Mouse (Mus musculus): ENCODE data around the gene Copz2. TPM values are rescaled to one million over a fixed set of nuclear protein-coding genes. Genes with fewer than 3 reads are reported as not detected.
"Not testable (repeated sequence)": the region's sequence is repeated elsewhere in the genome, so short reads cannot be mapped to it uniquely, and the experiment has no call there.

Copz2 gene
- polyA plus RNA-seq (2015; fragmentation: Nextera tagmentation; extraction: Ambion mirVana): 10.4 and 16.6 TPM in 2 replicates

GRCm38 (mm10) chr11:96849681-96850467 lies at the start of gene Copz2:
Gene Copz2 (plus strand): TSS chr11:96849870.
- peaks cover 10% of the 10 kb centered on the region for H3K4me1 ChIP-seq (replicated peaks; ENCODE audit: control insufficient read depth, insufficient read depth, low read length)
- H3K9me3 ChIP-seq (ENCODE audit: control insufficient read depth, low read length): no peaks in the 10 kb centered on the region
- no peaks in the 10 kb centered on the region for H3K36me3 ChIP-seq (ENCODE audit: control insufficient read depth, insufficient read depth)
- no peak for ATAC-seq
- peaks cover 12% of the 10 kb centered on the region; the same call in 1 of the 2 replicates for H3K27me3 ChIP-seq (replicated peaks; ENCODE audit: control insufficient read depth, insufficient read depth, low read length)
- peak within 1 kb of the TSS; percentile 61 for H3K4me2 ChIP-seq (ENCODE audit: low read length)
- peak within 1 kb of the TSS; percentile 40 for H3K4me3 ChIP-seq (replicated peaks; ENCODE audit: low read length)
- H3K9ac ChIP-seq (replicated peaks; ENCODE audit: low read depth, low read length): peak within 1 kb of the TSS; percentile 52
- H3K27ac ChIP-seq (ENCODE audit: low read length): no peak within 1 kb of the TSS
- WGBS: 1% methylated on average over 60 of the region's 60 CpGs

GRCm38 (mm10) chr11:96805606-96806005 lies 44.1 kb upstream of the Copz2 start:
- no peaks in the 10 kb centered on the region for H3K4me1 ChIP-seq (replicated peaks; ENCODE audit: control insufficient read depth, insufficient read depth, low read length)
- H3K27me3 ChIP-seq (replicated peaks; ENCODE audit: control insufficient read depth, insufficient read depth, low read length): no peaks in the 10 kb centered on the region
- WGBS: 92% methylated on average over 5 of the region's 5 CpGs
- no peak overlapping the region for H3K4me2 ChIP-seq (ENCODE audit: low read length)
- ATAC-seq: no peak
- peaks cover 38% of the 10 kb centered on the region for H3K36me3 ChIP-seq (ENCODE audit: control insufficient read depth, insufficient read depth)
- H3K4me3 ChIP-seq (replicated peaks; ENCODE audit: low read length): no peak overlapping the region
- no peak overlapping the region for H3K9ac ChIP-seq (replicated peaks; ENCODE audit: low read depth, low read length)
- H3K9me3 ChIP-seq (ENCODE audit: control insufficient read depth, low read length): no peaks in the 10 kb centered on the region
- no peak overlapping the region for H3K27ac ChIP-seq (ENCODE audit: low read length)

DNA sequence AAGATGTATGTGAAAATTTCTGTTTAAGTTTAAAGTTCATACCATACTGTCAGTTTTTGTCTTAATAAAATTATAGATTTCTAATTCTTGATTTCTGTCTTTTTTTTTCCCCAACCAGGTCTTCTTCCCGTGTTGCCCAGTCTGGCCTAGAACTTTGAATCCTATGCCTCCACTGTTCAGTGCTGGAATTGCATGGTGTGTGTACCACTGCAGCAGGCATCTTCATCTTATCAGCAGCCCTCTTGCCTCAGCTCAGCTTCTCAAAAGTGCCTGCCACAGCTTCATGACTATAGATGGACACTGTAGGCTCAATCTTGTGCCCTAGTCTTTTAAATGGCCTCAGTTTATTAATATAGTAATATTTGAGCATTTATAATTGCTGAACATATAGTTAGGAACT lies 41.6 kb upstream of the Copz2 start:
- Histone ChIP-seq H3K36me3 (ENCODE audit: control insufficient read depth, insufficient read depth) (peaks cover 39% of the 10 kb centered on the region), H3K4me1 (replicated peaks; ENCODE audit: control insufficient read depth, insufficient read depth, low read length) (no peaks in the 10 kb centered on the region), H3K27ac (ENCODE audit: low read length) (no peak overlapping the region), H3K4me3 (replicated peaks; ENCODE audit: low read length) (no peak overlapping the region), H3K9me3 (ENCODE audit: control insufficient read depth, low read length) (no peaks in the 10 kb centered on the region), H3K27me3 (replicated peaks; ENCODE audit: control insufficient read depth, insufficient read depth, low read length) (no peaks in the 10 kb centered on the region), H3K9ac (replicated peaks; ENCODE audit: low read depth, low read length) (no peak overlapping the region), H3K4me2 (ENCODE audit: low read length) (no peak overlapping the region)
- no peak for ATAC-seq
- 36% methylated on average over 1 of the region's 1 CpGs for WGBS

- no peaks in the 10 kb centered on the region for H3K4me1 ChIP-seq (replicated peaks; ENCODE audit: control insufficient read depth, insufficient read depth, low read length)
- H3K27ac ChIP-seq (ENCODE audit: low read length): no peak overlapping the region
- no peaks in the 10 kb centered on the region for H3K27me3 ChIP-seq (replicated peaks; ENCODE audit: control insufficient read depth, insufficient read depth, low read length)
- H3K4me3 ChIP-seq (replicated peaks; ENCODE audit: low read length): no peak overlapping the region
- no peak overlapping the region for H3K4me2 ChIP-seq (ENCODE audit: low read length)
- WGBS: 90% methylated on average over 6 of the region's 6 CpGs
- no peak for ATAC-seq
- no peaks in the 10 kb centered on the region for H3K9me3 ChIP-seq (ENCODE audit: control insufficient read depth, low read length)
- H3K36me3 ChIP-seq (ENCODE audit: control insufficient read depth, insufficient read depth): peaks cover 29% of the 10 kb centered on the region
- H3K9ac ChIP-seq (replicated peaks; ENCODE audit: low read depth, low read length): no peak overlapping the region
Observed at GRCm38 (mm10) chr11:96809562-96810235, 40.0 kb upstream of the Copz2 start.

- not testable (repeated sequence) for H3K9me3 ChIP-seq (ENCODE audit: control insufficient read depth, low read length); H3K4me1 ChIP-seq (replicated peaks; ENCODE audit: control insufficient read depth, insufficient read depth, low read length); H3K4me3 ChIP-seq (replicated peaks; ENCODE audit: low read length); H3K27ac ChIP-seq (ENCODE audit: low read length); ATAC-seq; H3K27me3 ChIP-seq (replicated peaks; ENCODE audit: control insufficient read depth, insufficient read depth, low read length); H3K9ac ChIP-seq (replicated peaks; ENCODE audit: low read depth, low read length); H3K4me2 ChIP-seq (ENCODE audit: low read length)
- 81% methylated on average over 1 of the region's 1 CpGs for WGBS
- peaks cover 27% of the 10 kb centered on the region for H3K36me3 ChIP-seq (ENCODE audit: control insufficient read depth, insufficient read depth)
Observed at GRCm38 (mm10) chr11:96811188-96811587, 38.5 kb upstream of the Copz2 start.

DNA sequence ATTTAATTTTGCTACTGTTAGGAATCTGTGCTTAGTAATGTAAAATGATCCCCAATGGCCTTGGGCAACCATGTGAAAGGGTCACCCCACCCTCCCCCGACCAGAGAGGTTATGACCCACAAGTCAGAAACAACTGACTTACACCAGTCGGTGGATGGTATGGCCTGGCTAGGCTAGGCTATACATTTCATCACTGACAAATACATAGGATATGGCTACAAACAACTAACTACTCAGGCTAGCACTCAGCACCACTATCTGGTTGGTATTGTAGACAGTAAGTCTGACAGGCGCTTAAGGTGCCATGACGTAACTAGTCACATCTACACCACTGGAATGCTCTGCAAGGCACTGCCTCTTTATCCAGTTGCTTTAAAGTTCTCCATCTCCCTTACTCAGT lies 36.2 kb upstream of the Copz2 start:
- 90% methylated on average over 4 of the region's 4 CpGs for WGBS

DNA sequence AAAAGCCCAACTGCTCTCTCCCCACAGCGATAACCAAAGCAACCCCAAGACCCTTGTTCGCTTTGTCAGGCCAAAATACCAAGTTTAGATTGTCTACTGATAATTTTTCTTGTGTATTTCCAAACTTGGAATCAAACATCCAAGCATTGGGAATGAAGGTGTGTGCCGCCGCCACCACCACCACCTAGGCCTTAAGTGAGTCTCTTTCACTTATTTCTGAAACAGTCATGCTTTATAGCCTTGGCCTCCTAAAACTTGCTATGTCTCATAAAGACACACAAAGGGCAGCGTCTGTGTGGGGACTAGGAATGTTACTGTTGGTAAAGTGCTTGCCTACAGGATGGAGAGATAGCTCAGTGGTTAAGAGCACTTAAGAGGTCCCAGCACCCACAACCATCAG lies 35.8 kb upstream of the Copz2 start:
- 95% methylated on average over 5 of the region's 5 CpGs for WGBS
- Histone ChIP-seq H3K4me3 (replicated peaks; ENCODE audit: low read length) (no peak overlapping the region), H3K27ac (ENCODE audit: low read length) (no peak overlapping the region), H3K4me1 (replicated peaks; ENCODE audit: control insufficient read depth, insufficient read depth, low read length) (no peaks in the 10 kb centered on the region), H3K27me3 (replicated peaks; ENCODE audit: control insufficient read depth, insufficient read depth, low read length) (no peaks in the 10 kb centered on the region), H3K9ac (replicated peaks; ENCODE audit: low read depth, low read length) (no peak overlapping the region), H3K36me3 (ENCODE audit: control insufficient read depth, insufficient read depth) (peaks cover 27% of the 10 kb centered on the region), H3K4me2 (ENCODE audit: low read length) (no peak overlapping the region), H3K9me3 (ENCODE audit: control insufficient read depth, low read length) (no peaks in the 10 kb centered on the region)
- no peak for ATAC-seq

More for the DNA sequence above, 36.2 kb upstream of the Copz2 start:
- peaks cover 31% of the 10 kb centered on the region for H3K36me3 ChIP-seq (ENCODE audit: control insufficient read depth, insufficient read depth)
- no peak overlapping the region for H3K9ac ChIP-seq (replicated peaks; ENCODE audit: low read depth, low read length)
- no peak overlapping the region for H3K27ac ChIP-seq (ENCODE audit: low read length)
- no peaks in the 10 kb centered on the region for H3K9me3 ChIP-seq (ENCODE audit: control insufficient read depth, low read length)
- H3K4me3 ChIP-seq (replicated peaks; ENCODE audit: low read length): no peak overlapping the region
- no peaks in the 10 kb centered on the region for H3K4me1 ChIP-seq (replicated peaks; ENCODE audit: control insufficient read depth, insufficient read depth, low read length)
- no peaks in the 10 kb centered on the region for H3K27me3 ChIP-seq (replicated peaks; ENCODE audit: control insufficient read depth, insufficient read depth, low read length)
- ATAC-seq: no peak
- no peak overlapping the region for H3K4me2 ChIP-seq (ENCODE audit: low read length)

DNA sequence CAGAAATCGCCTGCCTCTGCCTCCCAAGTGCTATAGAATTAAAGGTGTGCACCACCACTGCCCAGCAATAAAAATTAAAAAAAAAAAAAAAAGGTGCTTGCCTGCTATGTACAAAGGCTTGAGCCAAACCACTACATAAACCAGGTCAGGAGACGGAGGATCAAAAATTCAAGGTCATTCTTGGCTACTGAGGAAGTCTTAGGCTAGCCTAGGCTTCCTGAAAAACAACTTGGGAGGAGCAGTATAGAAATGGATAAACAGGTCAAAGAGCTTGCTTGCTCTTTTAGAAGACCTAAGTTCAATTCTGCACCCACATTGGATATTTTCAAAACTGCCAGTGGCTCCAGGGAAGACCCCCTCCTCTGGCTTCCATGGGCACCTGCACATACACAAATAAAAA lies 35.2 kb upstream of the Copz2 start:
- ATAC-seq: no peak
- WGBS: 88% methylated on average over 2 of the region's 2 CpGs
- Histone ChIP-seq H3K4me2 (ENCODE audit: low read length) (no peak overlapping the region), H3K9ac (replicated peaks; ENCODE audit: low read depth, low read length) (no peak overlapping the region), H3K27ac (ENCODE audit: low read length) (no peak overlapping the region), H3K9me3 (ENCODE audit: control insufficient read depth, low read length) (no peaks in the 10 kb centered on the region), H3K4me3 (replicated peaks; ENCODE audit: low read length) (no peak overlapping the region), H3K4me1 (replicated peaks; ENCODE audit: control insufficient read depth, insufficient read depth, low read length) (no peaks in the 10 kb centered on the region), H3K36me3 (ENCODE audit: control insufficient read depth, insufficient read depth) (peaks cover 29% of the 10 kb centered on the region), H3K27me3 (replicated peaks; ENCODE audit: control insufficient read depth, insufficient read depth, low read length) (no peaks in the 10 kb centered on the region)

DNA sequence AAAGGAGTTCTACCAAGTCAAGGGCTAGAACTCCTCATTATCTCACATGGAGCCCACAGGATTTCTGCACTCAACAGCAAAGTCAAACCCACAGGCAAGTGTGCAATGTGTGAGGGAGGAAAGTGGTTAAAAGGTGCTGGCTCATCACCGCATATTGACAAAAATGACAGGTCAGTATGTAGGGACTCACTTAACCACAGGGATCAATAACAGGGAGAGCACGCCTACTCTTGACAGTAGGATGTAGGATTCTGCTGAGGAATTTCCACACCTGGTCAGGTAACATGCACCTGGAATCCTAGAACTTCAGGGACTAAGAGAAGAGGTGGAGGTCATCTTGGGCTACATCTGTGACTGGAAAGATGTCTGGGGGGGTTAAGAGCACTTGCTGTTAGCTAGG lies 33.8 kb upstream of the Copz2 start:
- Histone ChIP-seq H3K27ac (ENCODE audit: low read length) (no peak overlapping the region), H3K4me2 (ENCODE audit: low read length) (no peak overlapping the region), H3K4me3 (replicated peaks; ENCODE audit: low read length) (no peak overlapping the region), H3K9ac (replicated peaks; ENCODE audit: low read depth, low read length) (no peak overlapping the region), H3K4me1 (replicated peaks; ENCODE audit: control insufficient read depth, insufficient read depth, low read length) (no peaks in the 10 kb centered on the region), H3K27me3 (replicated peaks; ENCODE audit: control insufficient read depth, insufficient read depth, low read length) (no peaks in the 10 kb centered on the region), H3K36me3 (ENCODE audit: control insufficient read depth, insufficient read depth) (peaks cover 35% of the 10 kb centered on the region), H3K9me3 (ENCODE audit: control insufficient read depth, low read length) (no peaks in the 10 kb centered on the region)
- ATAC-seq: no peak
- WGBS: 98% methylated on average over 2 of the region's 2 CpGs

All from forebrain, embryonic 16.5 days (tissue).